12 mouse cellular contexts compared by ENCODE assay signal in genomic region chr13:62978104-62978503, GRCm38 (mm10). TPM values are rescaled to one million over a fixed set of nuclear protein-coding genes. Genes with fewer than 3 reads are reported as not detected.
A peak's percentile ranks its signal among the peaks of the same experiment; 100 is the strongest.
DNase-seq lines count a peak whose midpoint lies in the region; ATAC-seq lines count a peak whose summit lies in the region.
"Had no signal": no experiment of that assay in that cellular context is flagged by ENCODE, and none has a peak within 500 bp of the region (broad histone marks: within the 10 kb centered on the region; RNA-seq: fewer than 3 reads in every experiment).

No protein-coding gene starts in this region.

- no peak overlapping the region for H3K9ac ChIP-seq in lung, embryonic 15.5 days
- H3K9ac ChIP-seq in heart, embryonic 11.5 days (ENCODE audit: low read depth, low read length) = no peak overlapping the region
- H3K9ac ChIP-seq in kidney, embryonic 14.5 days (ENCODE audit: low read depth, low read length) = no peak overlapping the region
- no peak overlapping the region for H3K9ac ChIP-seq in midbrain, embryonic 15.5 days
- H3K9ac ChIP-seq: embryonic facial prominence, embryonic 15.5 days; liver, embryonic 14.5 days had no signal

- H3K4me1 ChIP-seq in lung, embryonic 15.5 days = peaks cover 31% of the 10 kb centered on the region
- H3K4me1 ChIP-seq in heart, embryonic 11.5 days (ENCODE audit: control insufficient read depth, insufficient read depth, low read length) = peaks cover 3% of the 10 kb centered on the region; the same call in 1 of the 2 replicates
- H3K4me1 ChIP-seq in kidney, embryonic 14.5 days (ENCODE audit: control insufficient read depth, insufficient read depth, low read length) = peaks cover 8% of the 10 kb centered on the region
- H3K4me1 ChIP-seq in midbrain, embryonic 10.5 days = peaks cover 4% of the 10 kb centered on the region
- H3K4me1 ChIP-seq in midbrain, embryonic 15.5 days = no peaks in the 10 kb centered on the region

- no peak overlapping the region for H3K4me2 ChIP-seq in lung, embryonic 15.5 days
- no peak overlapping the region for H3K4me2 ChIP-seq in heart, embryonic 11.5 days
- H3K4me2 ChIP-seq in kidney, embryonic 14.5 days (replicated peaks; ENCODE audit: low read depth, low read length) = no peak overlapping the region
- no peak overlapping the region for H3K4me2 ChIP-seq in midbrain, embryonic 15.5 days
- H3K4me2 ChIP-seq: embryonic facial prominence, embryonic 15.5 days had no signal

- ATAC-seq in lung, embryonic 15.5 days (ENCODE audit: borderline replicate concordance, extremely low read depth, low FRiP score, low TSS enrichment) = peak; percentile 72; the same call in 1 of the 2 replicates
- ATAC-seq in heart, embryonic 11.5 days (replicated peaks; ENCODE audit: insufficient number of reproducible peaks, low FRiP score, low TSS enrichment) = peak; percentile 53; the same call in 1 of the 2 replicates
- ATAC-seq in kidney, embryonic 14.5 days (ENCODE audit: low FRiP score, low TSS enrichment) = peak; percentile 72; the same call in 1 of the 2 replicates
- ATAC-seq in midbrain, embryonic 15.5 days (replicated peaks) = no peak

- no peak for DNase-seq in lung, postnatal 36 days
- peak; percentile 16 for DNase-seq in lung, postnatal 25 days (ENCODE audit: low spot score)
- no peak for DNase-seq in urinary bladder, postnatal 4 days (ENCODE audit: low spot score in 2 of 2)
- no peak for DNase-seq in midbrain, embryonic 10.5 days (ENCODE audit: low spot score)
- DNase-seq: cerebellum, adult 18-20 months had no signal

- no peaks in the 10 kb centered on the region for H3K36me3 ChIP-seq in lung, embryonic 15.5 days
- no peaks in the 10 kb centered on the region for H3K36me3 ChIP-seq in heart, embryonic 11.5 days (ENCODE audit: control insufficient read depth, insufficient read depth, low read length)
- H3K36me3 ChIP-seq in kidney, embryonic 14.5 days (ENCODE audit: control insufficient read depth, insufficient read depth, low read length) = no peaks in the 10 kb centered on the region
- no peaks in the 10 kb centered on the region for H3K36me3 ChIP-seq in midbrain, embryonic 10.5 days
- no peaks in the 10 kb centered on the region for H3K36me3 ChIP-seq in midbrain, embryonic 15.5 days (replicated peaks)
- H3K36me3 ChIP-seq: embryonic facial prominence, embryonic 15.5 days had no signal

- H3K27me3 ChIP-seq in lung, embryonic 15.5 days = no peaks in the 10 kb centered on the region
- no peaks in the 10 kb centered on the region for H3K27me3 ChIP-seq in heart, embryonic 11.5 days (ENCODE audit: control insufficient read depth, insufficient read depth, low read length)
- H3K27me3 ChIP-seq in kidney, embryonic 14.5 days (ENCODE audit: control insufficient read depth, insufficient read depth, low read length) = no peaks in the 10 kb centered on the region
- H3K27me3 ChIP-seq in midbrain, embryonic 10.5 days (ENCODE audit: low read depth, poor library complexity, severe bottlenecking) = no peaks in the 10 kb centered on the region
- H3K27me3 ChIP-seq in midbrain, embryonic 15.5 days (replicated peaks) = no peaks in the 10 kb centered on the region
- H3K27me3 ChIP-seq: embryonic facial prominence, embryonic 15.5 days had no signal

- 0 out of 2 replicates have a peak overlapping the region, but pooled peaks have one; percentile 26 for H3K27ac ChIP-seq in lung, embryonic 15.5 days
- H3K27ac ChIP-seq in heart, embryonic 11.5 days (ENCODE audit: low read depth, low read length) = 0 out of 2 replicates have a peak overlapping the region, but pooled peaks have one; percentile 3
- H3K27ac ChIP-seq in kidney, embryonic 14.5 days (ENCODE audit: low read depth, low read length) = no peak overlapping the region
- H3K27ac ChIP-seq in midbrain, embryonic 10.5 days (replicated peaks) = no peak overlapping the region
- no peak overlapping the region for H3K27ac ChIP-seq in midbrain, embryonic 15.5 days
- H3K27ac ChIP-seq: embryonic facial prominence, embryonic 15.5 days; liver, embryonic 14.5 days had no signal

- no peaks in the 10 kb centered on the region for H3K9me3 ChIP-seq in lung, embryonic 15.5 days
- no peaks in the 10 kb centered on the region for H3K9me3 ChIP-seq in heart, embryonic 11.5 days (replicated peaks; ENCODE audit: control insufficient read depth, low read length)
- no peaks in the 10 kb centered on the region for H3K9me3 ChIP-seq in kidney, embryonic 14.5 days (ENCODE audit: control insufficient read depth, low read length)
- H3K9me3 ChIP-seq in midbrain, embryonic 10.5 days (replicated peaks) = no peaks in the 10 kb centered on the region
- H3K9me3 ChIP-seq in midbrain, embryonic 15.5 days = no peaks in the 10 kb centered on the region
- H3K9me3 ChIP-seq: embryonic facial prominence, embryonic 15.5 days had no signal

- no peak overlapping the region for H3K4me3 ChIP-seq in lung, embryonic 15.5 days
- no peak overlapping the region for H3K4me3 ChIP-seq in heart, embryonic 11.5 days (ENCODE audit: low read depth, low read length)
- no peak overlapping the region for H3K4me3 ChIP-seq in kidney, embryonic 14.5 days (ENCODE audit: low read length)
- H3K4me3 ChIP-seq in midbrain, embryonic 10.5 days = no peak overlapping the region
- no peak overlapping the region for H3K4me3 ChIP-seq in midbrain, embryonic 15.5 days
- H3K4me3 ChIP-seq: embryonic facial prominence, embryonic 15.5 days; myocyte had no signal

RNA-seq across cellular contexts. Expression of gene 2010111I01Rik, which starts 13.4 kb away (rescaled TPM):
- 129 and 133 TPM in 2 replicates for polyA plus RNA-seq in lung, embryonic 15.5 days (2015; fragmentation: Nextera tagmentation; extraction: Ambion mirVana)
- polyA plus RNA-seq in heart, embryonic 11.5 days (2014; fragmentation: Nextera tagmentation; extraction: Ambion mirVana) = 49.6 and 58.9 TPM in 2 replicates
- polyA plus RNA-seq in kidney, embryonic 14.5 days (2014; fragmentation: Nextera tagmentation; extraction: Ambion mirVana) = 132 and 153 TPM in 2 replicates
- polyA plus RNA-seq in midbrain, embryonic 10.5 days (2016; fragmentation: Nextera tagmentation; extraction: Ambion mirVana) = 28.5 and 33.9 TPM in 2 replicates
- polyA plus RNA-seq in midbrain, embryonic 15.5 days (2015; fragmentation: Nextera tagmentation; extraction: Ambion mirVana) = 24.0 and 29.0 TPM in 2 replicates

Comparison
In these comparisons a context has a peak if more than half of its experiments do, and no peak if none do; other contexts are left out.
1. H3K27ac ChIP-seq: peak in lung, embryonic 15.5 days (single experiment) and heart, embryonic 11.5 days (single experiment); none in kidney, embryonic 14.5 days (single experiment), midbrain, embryonic 10.5 days (single experiment) and midbrain, embryonic 15.5 days (single experiment).